In the genomic region with DNA sequence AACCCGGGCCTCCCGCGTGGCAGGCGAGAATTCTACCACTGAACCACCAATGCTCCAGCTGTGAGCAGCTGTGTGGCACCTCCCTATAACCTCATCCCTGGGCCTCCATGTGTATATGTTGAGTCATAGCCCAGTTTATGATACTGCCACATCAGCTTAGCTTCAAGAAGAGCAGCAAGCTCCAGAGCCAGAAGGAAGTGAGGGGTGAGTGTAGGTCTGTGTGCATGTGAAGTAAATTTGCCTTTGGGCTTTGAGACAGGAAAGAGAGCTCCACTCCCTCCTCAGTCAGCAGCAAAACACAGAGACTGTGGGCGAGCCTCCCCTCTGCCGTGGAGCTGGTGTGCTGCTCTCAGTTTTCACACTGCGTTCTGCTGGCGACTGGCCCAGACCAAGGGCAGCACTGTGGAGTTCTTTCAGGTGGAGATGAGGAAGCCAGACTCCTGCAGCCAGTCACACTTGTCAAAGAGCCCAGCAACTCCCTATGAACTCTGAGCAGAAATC, we compare ENCODE assay signal across 8 mouse cellular contexts. TPM values are rescaled to one million over a fixed set of nuclear protein-coding genes. Genes with fewer than 3 reads are reported as not detected.
DNase-seq lines count a peak whose midpoint lies in the region; ATAC-seq and TF ChIP-seq lines count a peak whose summit lies in the region.

No protein-coding gene starts in this region.

- no peaks in the 10 kb centered on the region for H3K9me3 ChIP-seq in midbrain, embryonic 14.5 days (ENCODE audit: control insufficient read depth, low read length)
- no peaks in the 10 kb centered on the region for H3K9me3 ChIP-seq in midbrain, embryonic 16.5 days (replicated peaks; ENCODE audit: control insufficient read depth, low read length, poor library complexity, severe bottlenecking)

- H3K27ac ChIP-seq in midbrain, embryonic 14.5 days (replicated peaks; ENCODE audit: low read depth, low read length): no peak overlapping the region
- H3K27ac ChIP-seq in midbrain, embryonic 16.5 days (ENCODE audit: low read length): no peak overlapping the region
- peak overlapping the region; percentile 4; the same call in 1 of the 2 replicates for H3K27ac ChIP-seq in cerebellum, adult 2 months (ENCODE audit: insufficient read depth, low read length)

- peaks cover 38% of the 10 kb centered on the region for H3K36me3 ChIP-seq in midbrain, embryonic 14.5 days (ENCODE audit: control insufficient read depth, insufficient read depth, low read length)
- peaks cover 27% of the 10 kb centered on the region for H3K36me3 ChIP-seq in midbrain, embryonic 16.5 days (ENCODE audit: control insufficient read depth, insufficient read depth, low read length)
- peaks cover 26% of the 10 kb centered on the region for H3K36me3 ChIP-seq in myocyte (ENCODE audit: control insufficient read depth, insufficient read depth)

- peaks cover 31% of the 10 kb centered on the region for H3K79me2 ChIP-seq in myocyte (ENCODE audit: control insufficient read depth, insufficient read depth)

- H3K4me1 ChIP-seq in midbrain, embryonic 14.5 days (ENCODE audit: control insufficient read depth, insufficient read depth, low read length): no peaks in the 10 kb centered on the region
- H3K4me1 ChIP-seq in midbrain, embryonic 16.5 days (ENCODE audit: control insufficient read depth, insufficient read depth, low read length): peaks cover 6% of the 10 kb centered on the region
- H3K4me1 ChIP-seq in cerebellum, adult 2 months (ENCODE audit: control insufficient read depth, insufficient read depth, low read length): peaks cover 15% of the 10 kb centered on the region

- H3ac ChIP-seq in myocyte (ENCODE audit: control insufficient read depth, insufficient read length): no peak overlapping the region

- WGBS in midbrain, embryonic 14.5 days: 89% methylated on average over 8 of the region's 8 CpGs
- 82% methylated on average over 8 of the region's 8 CpGs for WGBS in midbrain, embryonic 16.5 days
- WGBS in cerebellum, adult 2 months: 46% methylated on average over 8 of the region's 8 CpGs

- no peak overlapping the region for H3K4me3 ChIP-seq in midbrain, embryonic 14.5 days (replicated peaks; ENCODE audit: low read depth, low read length)
- no peak overlapping the region for H3K4me3 ChIP-seq in midbrain, embryonic 16.5 days (ENCODE audit: low read depth, low read length)
- no peak overlapping the region for H3K4me3 ChIP-seq in cerebellum, adult 2 months (replicated peaks; ENCODE audit: insufficient read depth, low read depth, low read length)
- H3K4me3 ChIP-seq in myocyte: no peak overlapping the region

- peak; percentile 4 for DNase-seq in midbrain, embryonic 14.5 days
- DNase-seq in cerebellum, adult 2 months: peak; percentile 81 to 86
- DNase-seq in heart, adult 8-10 months (ENCODE audit: low spot score): peak; percentile 51
- DNase-seq in kidney, postnatal 4 days: peak; percentile 69 to 79
- DNase-seq in thymus, adult 18-20 months: no peak
- no peak for DNase-seq in spleen, postnatal 10 days (ENCODE audit: low spot score in 2 of 2)

- TF ChIP-seq CTCF in cerebellum, adult 2 months (IDR thresholded peaks at IDR 0.05; ENCODE audit: borderline replicate concordance, insufficient read depth, low read depth, low read length): no peak

- no peak for TF ChIP-seq POLR2A in cerebellum, adult 2 months (IDR thresholded peaks at IDR 0.05; ENCODE audit: borderline replicate concordance, insufficient read depth, low read length)
- peak; percentile 65 for TF ChIP-seq POLR2A in myocyte (IDR thresholded peaks at IDR 0.05; ENCODE audit: insufficient read length, low read depth)

- no peak overlapping the region for H3K9ac ChIP-seq in midbrain, embryonic 14.5 days (replicated peaks; ENCODE audit: low read length)
- H3K9ac ChIP-seq in midbrain, embryonic 16.5 days (ENCODE audit: low read depth, low read length): no peak overlapping the region

- no peak overlapping the region for H3K4me2 ChIP-seq in midbrain, embryonic 14.5 days (ENCODE audit: low read length)
- no peak overlapping the region for H3K4me2 ChIP-seq in midbrain, embryonic 16.5 days (ENCODE audit: low read length)
- H3K4me2 ChIP-seq in myocyte (ENCODE audit: low read depth): peak overlapping the region; percentile 64

- no peak for ATAC-seq in midbrain, embryonic 14.5 days (ENCODE audit: low FRiP score, low TSS enrichment)
- ATAC-seq in midbrain, embryonic 16.5 days: no peak

- H3K27me3 ChIP-seq in midbrain, embryonic 14.5 days (ENCODE audit: control insufficient read depth, insufficient read depth, low read length): no peaks in the 10 kb centered on the region
- H3K27me3 ChIP-seq in midbrain, embryonic 16.5 days (ENCODE audit: control insufficient read depth, insufficient read depth, low read depth, low read length): no peaks in the 10 kb centered on the region
- H3K27me3 ChIP-seq in cerebellum, adult 2 months (ENCODE audit: control insufficient read depth, insufficient read depth, low read length): no peaks in the 10 kb centered on the region
- H3K27me3 ChIP-seq in myocyte (ENCODE audit: control insufficient read depth, insufficient read depth, insufficient read length): no peaks in the 10 kb centered on the region

TF ChIP-seq in myocyte, 11 proteins besides CTCF, POLR2A, EP300 and RAD21:
- TF ChIP-seq E2F4 (IDR thresholded peaks at IDR 0.05; ENCODE audit: insufficient read depth) (no peak), POLR2AphosphoS2 (IDR thresholded peaks at IDR 0.05; ENCODE audit: insufficient read length, low read depth) (peak; percentile 97)
TF ChIP-seq in myocyte: peak in this region for 1.

RNA-seq across cellular contexts. Expression of a gene that starts 12.2 kb away (rescaled TPM):
- 31.7 and 32.5 TPM in 2 replicates for polyA plus RNA-seq in midbrain, embryonic 14.5 days (2014; fragmentation: Nextera tagmentation; extraction: Ambion mirVana)
- 25.2 and 28.5 TPM in 2 replicates for polyA plus RNA-seq in midbrain, embryonic 16.5 days (2015; fragmentation: Nextera tagmentation; extraction: Ambion mirVana)
- 37.6 and 39.9 TPM in 2 replicates for polyA plus RNA-seq in cerebellum, adult 2 months (2012; rRNA removed)
- 10 to 100 TPM; 14.0 to 18.3 (median 16.3) TPM for total RNA-seq in heart, adult 8-10 months (2022)
- 26.8 TPM for polyA plus RNA-seq in myocyte (2012; fragmentation: generic; extraction: Trizol)

Comparison
In these comparisons a context has a peak if more than half of its experiments do, and no peak if none do; other contexts are left out.
1. DNase-seq: peak in midbrain, embryonic 14.5 days (single experiment), cerebellum, adult 2 months (2 of 2), heart, adult 8-10 months (single experiment) and kidney, postnatal 4 days (2 of 2); none in thymus, adult 18-20 months (0 of 2) and spleen, postnatal 10 days (0 of 2).